Mouse (Mus musculus) kidney, adult 2 months (tissue): ENCODE measurements around the gene Gm1043.

Experiments used
- CTCF ChIP-seq: fragments of 200-500 bp; conservative IDR thresholded peaks from 2 replicates; pipeline ENCODE4 v1.5.1; 2011; ENCODE audit warnings: low read depth, mild to moderate bottlenecking, control low read depth, low read length, moderate library complexity, mixed read lengths; ENCODE audit not compliant: insufficient read depth, insufficient read length
- POLR2A ChIP-seq: fragments of 200-500 bp; IDR thresholded peaks from one replicate; pipeline ENCODE4 v1.6.1; 2011; ENCODE audit warnings: low read depth, low read length, control low read depth

GRCm38 (mm10) chr5:37080601-37081000 is 4.6 kb upstream of the Gm1043 start:
- TF ChIP-seq CTCF (no peak), POLR2A (no peak)
